Mouse (Mus musculus): ENCODE measurements at regions not wholly inside any gene's neighbourhood (a gene's known extent, or its start where the extent isn't known, plus 50 kb on each side); places are given as distances from the start of the nearest gene placed in this dataset.

GRCm38 (mm10) chr9:85136715-85137582 lies 175.6 kb upstream of the Gm11114 start:
- no peak for DNase-seq

- DNase-seq, result peak; percentile 8
These were observed 172.7 kb upstream of the Gm11114 start for GRCm38 (mm10) chr9:85139891-85140290.

GRCm38 (mm10) chr9:85144363-85144762 lies 168.2 kb upstream of the Gm11114 start:
- DNase-seq, result no peak

GRCm38 (mm10) chr9:85165632-85166031 lies 146.9 kb upstream of the Gm11114 start:
- DNase-seq, result no peak

GRCm38 (mm10) chr9:85167243-85167642 lies 145.3 kb upstream of the Gm11114 start:
- no peak for DNase-seq

GRCm38 (mm10) chr9:85174431-85174830 lies 138.1 kb upstream of the Gm11114 start:
- DNase-seq, result peak; percentile 2

- no peak for DNase-seq
These were observed 111.4 kb upstream of the Gm11114 start for GRCm38 (mm10) chr9:85201202-85201601.

- DNase-seq, result no peak
These were observed 87.7 kb upstream of the Gm11114 start for GRCm38 (mm10) chr9:85224870-85225269.

All from layer of hippocampus, adult 9-11 months (tissue).